ENCODE assay signal across 18 mouse cellular contexts in the genomic region with DNA sequence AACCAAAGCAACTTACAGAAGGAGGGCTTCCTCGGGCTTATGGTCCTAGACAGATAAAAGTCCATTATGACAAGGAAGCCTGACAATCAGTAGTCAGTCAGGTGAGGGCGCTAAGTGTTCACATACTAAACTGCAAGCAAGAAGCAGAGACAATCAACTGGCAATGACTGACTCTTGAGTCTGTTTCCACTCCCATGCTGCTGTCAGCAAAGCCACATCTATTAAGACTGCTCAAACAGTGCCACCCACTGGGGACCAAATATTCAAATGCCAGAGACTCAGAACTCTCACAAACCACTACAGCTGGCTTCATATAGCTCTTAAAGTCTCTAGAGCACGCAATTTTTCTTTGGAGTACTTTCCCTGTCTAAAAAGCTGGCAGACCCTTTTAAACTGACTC.
A peak's percentile ranks its signal among the peaks of the same experiment; 100 is the strongest.
DNase-seq lines count a peak whose midpoint lies in the region; ATAC-seq and TF ChIP-seq lines count a peak whose summit lies in the region.
"Had no signal": no experiment of that assay in that cellular context is flagged by ENCODE, and none has a peak within 500 bp of the region (broad histone marks: within the 10 kb centered on the region; RNA-seq: fewer than 3 reads in every experiment).

No protein-coding gene starts in this region.

- no peak overlapping the region for H3K4me3 ChIP-seq in hindbrain, postnatal 0 days (ENCODE audit: low read length)
- H3K4me3 ChIP-seq in hindbrain, embryonic 10.5 days = no peak overlapping the region
- H3K4me3 ChIP-seq in midbrain, embryonic 11.5 days (ENCODE audit: low read depth, low read length) = no peak overlapping the region
- H3K4me3 ChIP-seq in midbrain, embryonic 10.5 days = no peak overlapping the region
- H3K4me3 ChIP-seq: embryonic facial prominence, embryonic 13.5 days; forebrain, embryonic 15.5 days; limb, embryonic 13.5 days; lung, embryonic 15.5 days; neural tube, embryonic 12.5 days had no signal

- H3K4me2 ChIP-seq in hindbrain, postnatal 0 days (ENCODE audit: low read depth, low read length) = no peak overlapping the region
- H3K4me2 ChIP-seq in midbrain, embryonic 11.5 days = no peak overlapping the region
- H3K4me2 ChIP-seq: embryonic facial prominence, embryonic 13.5 days; forebrain, embryonic 15.5 days; hindbrain, embryonic 14.5 days; limb, embryonic 13.5 days; lung, embryonic 15.5 days; neural tube, embryonic 12.5 days had no signal

- no peak for ATAC-seq in hindbrain, postnatal 0 days
- no peak for ATAC-seq in midbrain, embryonic 11.5 days (ENCODE audit: low FRiP score)
- ATAC-seq in megakaryocyte progenitor cell, adult 5-6 weeks (replicated peaks; ENCODE audit: poor library complexity) = peak; percentile 40
- ATAC-seq: activated CD4-positive, CD25-positive, alpha-beta regulatory T cell, adult 4 months; forebrain, embryonic 15.5 days had no signal

- peak; percentile 46 for TF ChIP-seq CTCF in hindbrain, postnatal 0 days (IDR thresholded peaks at IDR 0.05; ENCODE audit: low read depth)

- no peaks in the 10 kb centered on the region for H3K9me3 ChIP-seq in hindbrain, postnatal 0 days (ENCODE audit: low read length)
- H3K9me3 ChIP-seq in hindbrain, embryonic 10.5 days = no peaks in the 10 kb centered on the region
- no peaks in the 10 kb centered on the region for H3K9me3 ChIP-seq in midbrain, embryonic 11.5 days (ENCODE audit: control insufficient read depth, low read length)
- H3K9me3 ChIP-seq in midbrain, embryonic 10.5 days (replicated peaks) = no peaks in the 10 kb centered on the region
- H3K9me3 ChIP-seq: embryonic facial prominence, embryonic 13.5 days; forebrain, embryonic 15.5 days; limb, embryonic 13.5 days; lung, embryonic 15.5 days; neural tube, embryonic 12.5 days had no signal

- H3K36me3 ChIP-seq in hindbrain, postnatal 0 days (ENCODE audit: insufficient read depth, low read length) = no peaks in the 10 kb centered on the region
- no peaks in the 10 kb centered on the region for H3K36me3 ChIP-seq in hindbrain, embryonic 10.5 days
- no peaks in the 10 kb centered on the region for H3K36me3 ChIP-seq in midbrain, embryonic 11.5 days (ENCODE audit: control insufficient read depth, insufficient read depth, low read length)
- H3K36me3 ChIP-seq in midbrain, embryonic 10.5 days = no peaks in the 10 kb centered on the region
- H3K36me3 ChIP-seq: embryonic facial prominence, embryonic 13.5 days; forebrain, embryonic 15.5 days; limb, embryonic 13.5 days; lung, embryonic 15.5 days; neural tube, embryonic 12.5 days had no signal

- peak; percentile 31 for DNase-seq in hindbrain, postnatal 0 days (ENCODE audit: low spot score)
- no peak for DNase-seq in hindbrain, embryonic 10.5 days (ENCODE audit: low spot score)
- peak; percentile 62 for DNase-seq in midbrain, embryonic 11.5 days (ENCODE audit: low spot score, missing footprints)
- no peak for DNase-seq in midbrain, embryonic 10.5 days (ENCODE audit: low spot score)
- peak; percentile 12 for DNase-seq in NIH3T3 (ENCODE audit: low read depth)
- no peak for DNase-seq in gastrocnemius, adult 8-10 months (ENCODE audit: low spot score in 2 of 2)
- DNase-seq: cerebellum, adult 8-10 months; gastrocnemius, postnatal 36 days; kidney, adult 9 months; layer of hippocampus, postnatal 36 days had no signal

- WGBS in hindbrain, postnatal 0 days = 59% methylated on average over 3 of the region's 3 CpGs
- 61% methylated on average over 3 of the region's 3 CpGs for WGBS in hindbrain, embryonic 10.5 days
- 57% methylated on average over 3 of the region's 3 CpGs for WGBS in midbrain, embryonic 11.5 days
- 69% methylated on average over 3 of the region's 3 CpGs for WGBS in midbrain, embryonic 10.5 days

- H3K4me1 ChIP-seq in hindbrain, postnatal 0 days (ENCODE audit: insufficient read depth, low read length) = no peaks in the 10 kb centered on the region
- no peaks in the 10 kb centered on the region for H3K4me1 ChIP-seq in hindbrain, embryonic 10.5 days (replicated peaks)
- no peaks in the 10 kb centered on the region for H3K4me1 ChIP-seq in midbrain, embryonic 11.5 days (ENCODE audit: control insufficient read depth, insufficient read depth, low read length)
- no peaks in the 10 kb centered on the region for H3K4me1 ChIP-seq in midbrain, embryonic 10.5 days
- H3K4me1 ChIP-seq: forebrain, embryonic 15.5 days; limb, embryonic 13.5 days; lung, embryonic 15.5 days; neural tube, embryonic 12.5 days had no signal

- H3K27me3 ChIP-seq in hindbrain, postnatal 0 days (ENCODE audit: insufficient read depth, low read length) = no peaks in the 10 kb centered on the region
- H3K27me3 ChIP-seq in hindbrain, embryonic 10.5 days (ENCODE audit: insufficient read depth, poor library complexity, severe bottlenecking) = no peaks in the 10 kb centered on the region
- H3K27me3 ChIP-seq in midbrain, embryonic 11.5 days (ENCODE audit: control insufficient read depth, insufficient read depth, low read length) = no peaks in the 10 kb centered on the region
- H3K27me3 ChIP-seq in midbrain, embryonic 10.5 days (ENCODE audit: low read depth, poor library complexity, severe bottlenecking) = no peaks in the 10 kb centered on the region
- H3K27me3 ChIP-seq: forebrain, embryonic 15.5 days; limb, embryonic 13.5 days; lung, embryonic 15.5 days; neural tube, embryonic 12.5 days had no signal

- H3K9ac ChIP-seq in hindbrain, postnatal 0 days (replicated peaks; ENCODE audit: low read length) = no peak overlapping the region
- H3K9ac ChIP-seq in midbrain, embryonic 11.5 days (ENCODE audit: low read length) = no peak overlapping the region
- H3K9ac ChIP-seq: embryonic facial prominence, embryonic 13.5 days; forebrain, embryonic 15.5 days; hindbrain, embryonic 14.5 days; limb, embryonic 13.5 days; lung, embryonic 15.5 days; neural tube, embryonic 12.5 days had no signal

- H3K27ac ChIP-seq in hindbrain, postnatal 0 days = no peak overlapping the region
- H3K27ac ChIP-seq in hindbrain, embryonic 10.5 days = no peak overlapping the region
- no peak overlapping the region for H3K27ac ChIP-seq in midbrain, embryonic 11.5 days (ENCODE audit: low read depth, low read length)
- no peak overlapping the region for H3K27ac ChIP-seq in midbrain, embryonic 10.5 days (replicated peaks)
- H3K27ac ChIP-seq: embryonic facial prominence, embryonic 13.5 days; forebrain, embryonic 15.5 days; hindbrain, embryonic 14.5 days; limb, embryonic 13.5 days; lung, embryonic 15.5 days; neural tube, embryonic 12.5 days had no signal

Comparison
In these comparisons a context has a peak if more than half of its experiments do, and no peak if none do; other contexts are left out.
1. DNase-seq: peak in hindbrain, postnatal 0 days (single experiment), midbrain, embryonic 11.5 days (single experiment) and NIH3T3 (single experiment); none in hindbrain, embryonic 10.5 days (single experiment), midbrain, embryonic 10.5 days (single experiment) and gastrocnemius, adult 8-10 months (0 of 2).